Mouse (Mus musculus): Measurements from ENCODE around the gene Cdc42bpg.
A peak's percentile ranks its signal among the peaks of the same experiment; 100 is the strongest.
"Not testable (repeated sequence)": the region's sequence is repeated elsewhere in the genome, so short reads cannot be mapped to it uniquely, and the experiment has no call there.

Gene Cdc42bpg

GRCm38 (mm10) chr19:6299450-6300267, 6.6 kb upstream of the Cdc42bpg start:
- peak; percentile 45 for DNase-seq

GRCm38 (mm10) chr19:6300402-6300841, 5.8 kb upstream of the Cdc42bpg start:
- DNase-seq: no peak

- DNase-seq: no peak
Measured at GRCm38 (mm10) chr19:6302114-6302513, 4.1 kb upstream of the Cdc42bpg start.

- no peak for DNase-seq
Measured at GRCm38 (mm10) chr19:6302522-6302921, 3.7 kb upstream of the Cdc42bpg start.

- DNase-seq: no peak
Measured at GRCm38 (mm10) chr19:6303831-6304230, 2.4 kb upstream of the Cdc42bpg start.

GRCm38 (mm10) chr19:6304787-6305516, 1.3 kb upstream of the Cdc42bpg start:
- DNase-seq: peak; percentile 93

- DNase-seq: no peak
Measured at GRCm38 (mm10) chr19:6305517-6306115, 640 bp upstream of the Cdc42bpg start.

- DNase-seq: peak; percentile 92
Measured at GRCm38 (mm10) chr19:6306586-6306985, 330 bp downstream of the Cdc42bpg start.

GRCm38 (mm10) chr19:6307733-6308531, 1.7 kb downstream of the Cdc42bpg start:
- no peak for DNase-seq

GRCm38 (mm10) chr19:6310181-6310580, 3.9 kb downstream of the Cdc42bpg start:
- no peak for DNase-seq

- not testable (repeated sequence) for DNase-seq
Measured at GRCm38 (mm10) chr19:6311783-6312182, 5.5 kb downstream of the Cdc42bpg start.

- DNase-seq: no peak
Measured at GRCm38 (mm10) chr19:6313796-6314195, 7.5 kb downstream of the Cdc42bpg start.

- DNase-seq: no peak
Measured at GRCm38 (mm10) chr19:6314513-6314912, 8.3 kb downstream of the Cdc42bpg start.

- DNase-seq: no peak
Measured at GRCm38 (mm10) chr19:6315573-6315972, 9.3 kb downstream of the Cdc42bpg start.

GRCm38 (mm10) chr19:6318145-6318544, 11.9 kb downstream of the Cdc42bpg start:
- DNase-seq: no peak

GRCm38 (mm10) chr19:6321358-6321757, 15.1 kb downstream of the Cdc42bpg start:
- no peak for DNase-seq

- peak; percentile 41 for DNase-seq
Measured at GRCm38 (mm10) chr19:6321786-6322621, 15.7 kb downstream of the Cdc42bpg start.

GRCm38 (mm10) chr19:6324751-6325150, 18.5 kb downstream of the Cdc42bpg start:
- no peak for DNase-seq

GRCm38 (mm10) chr19:6331178-6331577, 24.9 kb downstream of the Cdc42bpg start:
- DNase-seq: no peak

- peak; percentile 67 for DNase-seq
Measured at GRCm38 (mm10) chr19:6331719-6332516, 25.7 kb downstream of the Cdc42bpg start.
